Mouse (Mus musculus): ENCODE measurements around the gene Wscd2. TPM values are rescaled to one million over a fixed set of nuclear protein-coding genes. Genes with fewer than 3 reads are reported as not detected.

Wscd2 gene
- polyA plus RNA-seq, 1 experiment = not detected

DNA sequence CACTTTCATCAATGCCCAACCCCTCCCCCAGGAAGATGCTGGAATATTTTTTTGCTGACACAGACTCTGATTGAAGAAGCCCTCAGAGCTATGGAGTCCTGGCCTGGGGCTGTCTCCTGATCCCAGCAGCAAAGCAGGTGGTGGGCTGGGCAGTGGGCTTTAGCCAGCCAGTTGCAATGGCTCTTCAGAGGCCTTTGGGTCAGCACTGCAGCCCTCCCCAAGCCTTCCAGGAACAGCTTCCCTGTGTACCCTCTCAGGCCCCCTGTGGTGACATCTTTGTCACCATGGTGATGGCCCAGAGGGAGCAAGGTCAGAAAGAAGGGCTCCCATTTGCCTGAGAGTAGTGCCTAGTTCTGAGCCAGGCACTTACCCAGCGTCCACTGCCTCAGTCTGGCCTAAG is 37.4 kb upstream of the Wscd2 start:
- Histone ChIP-seq H3K27me3 (ENCODE audit: control insufficient read depth, insufficient read depth, insufficient read length) (peaks cover 24% of the 10 kb centered on the region), H3K79me2 (ENCODE audit: control insufficient read depth, insufficient read depth) (no peaks in the 10 kb centered on the region)
- no peak for TF ChIP-seq MYOD1 (IDR thresholded peaks at IDR 0.05; ENCODE audit: control insufficient read depth in 1 of 3, insufficient read length in 2 of 3, low read depth in 2 of 3)
- TF ChIP-seq TCF3 (IDR thresholded peaks at IDR 0.05; ENCODE audit: insufficient read length, low read depth) = no peak
- no peak for TF ChIP-seq MAX (IDR thresholded peaks at IDR 0.05; ENCODE audit: low read depth)

DNA sequence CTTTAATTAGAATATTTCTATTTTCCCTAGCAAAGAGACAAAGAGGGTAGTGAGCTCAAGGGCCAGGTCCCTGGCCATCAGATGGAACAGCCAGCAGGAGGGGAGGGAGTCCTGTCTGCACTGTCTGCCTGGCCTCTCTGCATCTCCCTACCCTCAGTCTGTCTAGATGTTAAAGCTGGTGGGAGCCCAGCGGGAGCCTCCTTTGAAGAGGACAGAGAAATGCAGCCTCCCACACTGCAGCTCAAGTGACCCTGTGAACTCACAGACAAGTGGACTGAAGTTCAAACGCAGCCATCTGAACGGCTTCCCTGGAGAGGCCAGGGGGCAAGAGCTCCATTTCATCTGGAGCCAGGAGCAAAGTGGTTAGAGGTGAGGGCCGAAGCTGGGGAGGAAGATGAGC is 36.8 kb upstream of the Wscd2 start:
- Histone ChIP-seq H3K79me2 (ENCODE audit: control insufficient read depth, insufficient read depth) (no peaks in the 10 kb centered on the region), H3ac (ENCODE audit: control insufficient read depth, insufficient read length) (no peak overlapping the region), H3K27me3 (ENCODE audit: control insufficient read depth, insufficient read depth, insufficient read length) (peaks cover 21% of the 10 kb centered on the region), H3K4me3 (no peak overlapping the region), H3K36me3 (ENCODE audit: control insufficient read depth, insufficient read depth) (no peaks in the 10 kb centered on the region), H3K4me2 (ENCODE audit: low read depth) (no peak overlapping the region)
- TF ChIP-seq MYOD1 (IDR thresholded peaks at IDR 0.05; ENCODE audit: control insufficient read depth in 1 of 3, insufficient read length in 2 of 3, low read depth in 2 of 3) (no peak), E2F4 (IDR thresholded peaks at IDR 0.05; ENCODE audit: insufficient read depth) (no peak), TCF3 (IDR thresholded peaks at IDR 0.05; ENCODE audit: insufficient read length, low read depth) (no peak), SRF (IDR thresholded peaks at IDR 0.05; ENCODE audit: control insufficient read depth, insufficient read length, low read depth) (no peak), MAX (IDR thresholded peaks at IDR 0.05; ENCODE audit: low read depth) (no peak), USF1 (IDR thresholded peaks at IDR 0.05; ENCODE audit: low read depth) (no peak), POLR2A (IDR thresholded peaks at IDR 0.05; ENCODE audit: insufficient read length, low read depth) (no peak)

More for the DNA sequence above, 37.4 kb upstream of the Wscd2 start:
- Histone ChIP-seq H3K4me3 (no peak overlapping the region), H3K4me2 (ENCODE audit: low read depth) (no peak overlapping the region), H3K36me3 (ENCODE audit: control insufficient read depth, insufficient read depth) (no peaks in the 10 kb centered on the region), H3ac (ENCODE audit: control insufficient read depth, insufficient read length) (no peak overlapping the region)

DNA sequence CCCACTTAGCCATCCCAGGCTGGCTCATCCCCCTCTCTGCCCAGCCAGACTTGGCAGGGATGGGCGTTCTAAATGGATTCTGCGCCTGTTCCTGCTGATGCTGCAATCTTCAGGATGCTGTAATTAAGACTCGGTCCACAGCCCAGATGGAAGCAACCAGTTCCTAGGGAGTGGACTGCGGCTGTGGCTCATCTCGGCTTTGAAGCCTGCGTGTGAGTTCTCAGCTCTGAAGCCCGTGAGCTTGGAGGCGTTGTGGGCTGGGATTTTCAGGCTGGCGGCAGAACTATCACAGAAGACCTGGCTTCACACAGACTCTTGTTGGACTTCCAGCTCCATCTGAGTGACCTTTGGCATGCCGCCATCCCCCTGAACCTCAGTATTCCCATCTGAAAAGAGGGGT is 34.1 kb upstream of the Wscd2 start:
- Histone ChIP-seq H3ac (ENCODE audit: control insufficient read depth, insufficient read length) (no peak overlapping the region), H3K79me2 (ENCODE audit: control insufficient read depth, insufficient read depth) (no peaks in the 10 kb centered on the region), H3K27me3 (ENCODE audit: control insufficient read depth, insufficient read depth, insufficient read length) (peaks cover 34% of the 10 kb centered on the region), H3K4me2 (ENCODE audit: low read depth) (no peak overlapping the region), H3K4me3 (no peak overlapping the region), H3K36me3 (ENCODE audit: control insufficient read depth, insufficient read depth) (no peaks in the 10 kb centered on the region)
- no peak for TF ChIP-seq REST (IDR thresholded peaks at IDR 0.05; ENCODE audit: insufficient read depth, insufficient read length)
- no peak for TF ChIP-seq POLR2AphosphoS2 (IDR thresholded peaks at IDR 0.05; ENCODE audit: insufficient read length, low read depth)
- no peak for TF ChIP-seq SRF (IDR thresholded peaks at IDR 0.05; ENCODE audit: control insufficient read depth, insufficient read length, low read depth)
- no peak for TF ChIP-seq TCF12 (IDR thresholded peaks at IDR 0.05; ENCODE audit: insufficient read depth, poor library complexity, severe bottlenecking)
- no peak for TF ChIP-seq POLR2A (IDR thresholded peaks at IDR 0.05; ENCODE audit: insufficient read length, low read depth)
- no peak for TF ChIP-seq E2F4 (IDR thresholded peaks at IDR 0.05; ENCODE audit: insufficient read depth)
- no peak for TF ChIP-seq MYOG (IDR thresholded peaks at IDR 0.05; ENCODE audit: control insufficient read depth in 1 of 3, insufficient read depth in 1 of 3, insufficient read length in 2 of 3, low read depth in 2 of 3)
- TF ChIP-seq MYOD1 (IDR thresholded peaks at IDR 0.05; ENCODE audit: control insufficient read depth in 1 of 3, insufficient read length in 2 of 3, low read depth in 2 of 3) = no peak
- no peak for TF ChIP-seq USF1 (IDR thresholded peaks at IDR 0.05; ENCODE audit: low read depth)
- no peak for TF ChIP-seq CEBPB (IDR thresholded peaks at IDR 0.05; ENCODE audit: insufficient read depth, poor library complexity, severe bottlenecking)
- no peak for TF ChIP-seq MAX (IDR thresholded peaks at IDR 0.05; ENCODE audit: low read depth)

DNA sequence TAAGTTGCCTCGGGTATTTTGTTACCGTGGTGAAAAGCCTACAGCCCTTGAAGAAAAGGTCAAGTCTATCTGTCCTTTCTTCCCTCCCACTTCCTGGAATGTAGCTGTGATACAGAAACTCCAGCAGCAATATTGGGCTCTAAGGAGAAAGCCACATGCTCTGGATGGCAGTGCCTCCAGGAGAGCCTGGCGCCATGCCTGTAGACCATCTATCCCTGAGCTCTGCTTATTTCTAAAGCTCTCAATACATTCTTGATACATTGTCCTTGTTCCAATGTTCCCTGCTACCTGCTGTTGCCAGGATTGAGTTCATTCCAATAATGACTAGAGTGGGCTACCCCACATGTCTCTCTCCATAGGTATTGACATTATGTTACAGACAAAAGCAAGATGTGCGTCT is 33.4 kb upstream of the Wscd2 start:
- Histone ChIP-seq H3K27me3 (ENCODE audit: control insufficient read depth, insufficient read depth, insufficient read length) (peaks cover 40% of the 10 kb centered on the region), H3K4me2 (ENCODE audit: low read depth) (no peak overlapping the region), H3K4me3 (no peak overlapping the region), H3ac (ENCODE audit: control insufficient read depth, insufficient read length) (no peak overlapping the region), H3K79me2 (ENCODE audit: control insufficient read depth, insufficient read depth) (no peaks in the 10 kb centered on the region), H3K36me3 (ENCODE audit: control insufficient read depth, insufficient read depth) (no peaks in the 10 kb centered on the region)
- TF ChIP-seq REST (IDR thresholded peaks at IDR 0.05; ENCODE audit: insufficient read depth, insufficient read length) (no peak), TCF12 (IDR thresholded peaks at IDR 0.05; ENCODE audit: insufficient read depth, poor library complexity, severe bottlenecking) (no peak), POLR2A (IDR thresholded peaks at IDR 0.05; ENCODE audit: insufficient read length, low read depth) (no peak), MYOG (IDR thresholded peaks at IDR 0.05; ENCODE audit: control insufficient read depth in 1 of 3, insufficient read depth in 1 of 3, insufficient read length in 2 of 3, low read depth in 2 of 3) (no peak), TCF3 (IDR thresholded peaks at IDR 0.05; ENCODE audit: insufficient read length, low read depth) (no peak), SRF (IDR thresholded peaks at IDR 0.05; ENCODE audit: control insufficient read depth, insufficient read length, low read depth) (no peak), MAX (IDR thresholded peaks at IDR 0.05; ENCODE audit: low read depth) (no peak), MYOD1 (IDR thresholded peaks at IDR 0.05; ENCODE audit: control insufficient read depth in 1 of 3, insufficient read length in 2 of 3, low read depth in 2 of 3) (no peak), E2F4 (IDR thresholded peaks at IDR 0.05; ENCODE audit: insufficient read depth) (no peak), USF1 (IDR thresholded peaks at IDR 0.05; ENCODE audit: low read depth) (no peak), POLR2AphosphoS2 (IDR thresholded peaks at IDR 0.05; ENCODE audit: insufficient read length, low read depth) (no peak), CEBPB (IDR thresholded peaks at IDR 0.05; ENCODE audit: insufficient read depth, poor library complexity, severe bottlenecking) (no peak)

DNA sequence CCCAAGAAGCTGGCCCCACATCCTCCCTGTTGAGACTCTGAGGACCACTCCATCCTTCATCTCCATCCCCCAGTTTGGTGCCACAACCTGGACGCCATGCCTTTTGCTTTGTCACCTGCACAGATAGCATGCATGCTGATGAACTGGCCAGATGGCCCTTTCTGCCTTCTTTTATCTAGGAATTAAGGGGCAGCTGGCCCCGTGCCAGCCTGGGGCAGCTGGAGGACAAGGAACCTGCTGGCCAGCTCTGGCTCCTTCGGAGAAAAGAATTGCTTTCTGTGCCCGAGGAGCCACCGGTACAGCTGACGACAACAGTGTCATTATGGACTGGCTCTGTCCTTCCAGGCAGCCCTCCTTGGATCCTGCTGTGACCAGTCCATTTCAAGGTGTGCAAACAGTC is 32.9 kb upstream of the Wscd2 start:
- Histone ChIP-seq H3K4me2 (ENCODE audit: low read depth) (no peak overlapping the region), H3K79me2 (ENCODE audit: control insufficient read depth, insufficient read depth) (no peaks in the 10 kb centered on the region), H3K4me3 (no peak overlapping the region), H3K36me3 (ENCODE audit: control insufficient read depth, insufficient read depth) (no peaks in the 10 kb centered on the region), H3K27me3 (ENCODE audit: control insufficient read depth, insufficient read depth, insufficient read length) (peaks cover 40% of the 10 kb centered on the region), H3ac (ENCODE audit: control insufficient read depth, insufficient read length) (no peak overlapping the region)
- TF ChIP-seq MYOG (IDR thresholded peaks at IDR 0.05; ENCODE audit: control insufficient read depth in 1 of 3, insufficient read depth in 1 of 3, insufficient read length in 2 of 3, low read depth in 2 of 3) (no peak), POLR2AphosphoS2 (IDR thresholded peaks at IDR 0.05; ENCODE audit: insufficient read length, low read depth) (no peak), MAX (IDR thresholded peaks at IDR 0.05; ENCODE audit: low read depth) (no peak), CEBPB (IDR thresholded peaks at IDR 0.05; ENCODE audit: insufficient read depth, poor library complexity, severe bottlenecking) (no peak), REST (IDR thresholded peaks at IDR 0.05; ENCODE audit: insufficient read depth, insufficient read length) (no peak), TCF12 (IDR thresholded peaks at IDR 0.05; ENCODE audit: insufficient read depth, poor library complexity, severe bottlenecking) (no peak), TCF3 (IDR thresholded peaks at IDR 0.05; ENCODE audit: insufficient read length, low read depth) (no peak), MYOD1 (IDR thresholded peaks at IDR 0.05; ENCODE audit: control insufficient read depth in 1 of 3, insufficient read length in 2 of 3, low read depth in 2 of 3) (no peak), USF1 (IDR thresholded peaks at IDR 0.05; ENCODE audit: low read depth) (no peak), E2F4 (IDR thresholded peaks at IDR 0.05; ENCODE audit: insufficient read depth) (no peak), POLR2A (IDR thresholded peaks at IDR 0.05; ENCODE audit: insufficient read length, low read depth) (no peak), SRF (IDR thresholded peaks at IDR 0.05; ENCODE audit: control insufficient read depth, insufficient read length, low read depth) (no peak)
